Mouse (Mus musculus) heart, postnatal 0 days (tissue): ENCODE measurements around the gene Itpr1.

Experiments used
- CTCF ChIP-seq: IDR thresholded peaks from 2 replicates; pipeline ENCODE4 v1.5.1; 2016; ENCODE audit warnings: antibody characterized with exemption, control low read depth, low read depth
- EP300 ChIP-seq: IDR thresholded peaks from 2 replicates; pipeline ENCODE4 v1.6.1; 2016; ENCODE audit warnings: antibody characterized with exemption, low read depth

DNA sequence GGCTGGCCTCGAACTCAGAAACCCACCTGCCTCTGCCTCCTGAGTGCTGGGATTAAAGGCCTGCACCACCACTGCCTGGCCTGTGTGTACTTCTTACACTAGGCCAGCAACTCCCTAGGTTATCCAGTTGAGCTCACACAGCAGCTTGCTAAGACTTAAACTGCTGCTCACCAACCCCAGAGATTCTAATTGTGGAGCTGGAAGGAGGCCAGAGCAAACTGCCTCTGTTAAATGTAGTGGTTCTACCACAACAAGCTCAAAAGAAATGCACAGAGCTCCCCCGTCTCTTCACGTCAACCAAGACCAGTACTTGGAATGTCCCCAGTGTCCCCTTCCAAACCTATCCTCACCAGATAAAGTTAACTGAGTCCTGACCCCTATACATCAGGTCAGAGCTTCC, 38.7 kb upstream of the Itpr1 start:
- TF ChIP-seq CTCF (no peak), EP300 (no peak)
